Mouse (Mus musculus) lung, postnatal 0 days (tissue): Measurements from ENCODE around the gene Ksr2. TPM values are rescaled to one million over a fixed set of nuclear protein-coding genes. Genes with fewer than 3 reads are reported as not detected.
"Not testable (repeated sequence)": the region's sequence is repeated elsewhere in the genome, so short reads cannot be mapped to it uniquely, and the experiment has no call there.

Experiments
- ATAC-seq: fragments of 200-750 bp; cut with Nextera tagmentation; 2 replicates; pipeline ENCODE4 v1.8.0; 2017; ENCODE audit warnings: moderate library complexity
- DNase-seq: peaks from one replicate; pipeline ENCODE4 v3.0.0-alpha.2; 2016; ENCODE audit warnings: low spot score
- H3K27ac ChIP-seq: fragments of 300-500 bp; sonication (generic); 2 replicates; pipeline ENCODE4 v1.5.1; 2014; ENCODE audit warnings: antibody characterized with exemption, mild to moderate bottlenecking, low read length, mixed read lengths
- H3K27me3 ChIP-seq: fragments of 300-500 bp; sonication (generic); replicated peaks from 2 replicates; pipeline ENCODE4 v1.6.1; 2014; ENCODE audit warnings: low read length, mixed read lengths; ENCODE audit not compliant: insufficient read depth
- H3K36me3 ChIP-seq: fragments of 300-500 bp; sonication (generic); 2 replicates; pipeline ENCODE4 v1.6.1; 2014; ENCODE audit warnings: low read length, mixed read lengths; ENCODE audit not compliant: insufficient read depth
- H3K4me1 ChIP-seq: fragments of 300-500 bp; sonication (generic); 2 replicates; pipeline ENCODE4 v1.6.1; 2014; ENCODE audit warnings: antibody characterized with exemption, low read depth, low read length, mixed read lengths; ENCODE audit not compliant: insufficient read depth
- H3K4me2 ChIP-seq: fragments of 300-500 bp; sonication (generic); replicated peaks from 2 replicates; pipeline ENCODE4 v1.6.1; 2014; ENCODE audit warnings: low read depth, mild to moderate bottlenecking, low read length, moderate library complexity, mixed read lengths
- H3K4me3 ChIP-seq: fragments of 300-500 bp; sonication (generic); 2 replicates; pipeline ENCODE4 v1.5.1; 2014; ENCODE audit warnings: low read depth, low read length
- H3K9ac ChIP-seq: fragments of 300-500 bp; sonication (generic); replicated peaks from 2 replicates; pipeline ENCODE4 v1.6.1; 2014; ENCODE audit warnings: low read depth, mild to moderate bottlenecking
- H3K9me3 ChIP-seq: fragments of 300-500 bp; sonication (generic); 2 replicates; pipeline ENCODE4 v1.6.1; 2016; ENCODE audit warnings: low read length, mixed read lengths
- CTCF ChIP-seq: IDR thresholded peaks from 2 replicates; pipeline ENCODE4 v1.5.1; 2016; ENCODE audit warnings: antibody characterized with exemption, mild to moderate bottlenecking
- EP300 ChIP-seq: IDR thresholded peaks from 2 replicates; pipeline ENCODE4 v1.6.1; 2016; ENCODE audit warnings: antibody characterized with exemption, mild to moderate bottlenecking, control low read depth
- WGBS: fragments of 180-500 bp; shearing (Covaris S2); extraction: QIAGEN DNeasy Blood & Tissue Kit; methylation state at CpG from one replicate; pipeline ENCODE4 v1.1.7; 2014; 5-methylcytosine and 5-hydroxymethylcytosine counted together
- polyA plus RNA-seq: library from polyadenylated mRNA; unstranded; fragments of >200 nt; fragmentation: Nextera tagmentation; extraction: Ambion mirVana; gene quantifications from 2 replicates; pipeline ENCODE4 v1.2.1, GENCODE M21; 2015

The Ksr2 gene
- polyA plus RNA-seq, 1 experiment from 2014 or later, result 0.08 TPM

- ATAC-seq, result no peak; the same call in 1 of the 2 replicates
- WGBS, result 39% methylated on average over 5 of the region's 5 CpGs
Measured at GRCm38 (mm10) chr5:117614331-117615024, 200.7 kb downstream of the Ksr2 start.

GRCm38 (mm10) chr5:117620292-117620691, 206.5 kb downstream of the Ksr2 start:
- Histone ChIP-seq H3K27me3 (no peaks in the 10 kb centered on the region), H3K27ac (no peak overlapping the region), H3K4me1 (no peaks in the 10 kb centered on the region), H3K9me3 (no peaks in the 10 kb centered on the region), H3K4me2 (no peak overlapping the region), H3K36me3 (no peaks in the 10 kb centered on the region), H3K9ac (no peak overlapping the region), H3K4me3 (no peak overlapping the region)
- TF ChIP-seq CTCF, result no peak
- no peak for TF ChIP-seq EP300
- 79% methylated on average over 4 of the region's 4 CpGs for WGBS
- DNase-seq (no peak), ATAC-seq (no peak)

More at GRCm38 (mm10) chr5:117614331-117615024, 200.7 kb downstream of the Ksr2 start:
- no peak overlapping the region for H3K4me2 ChIP-seq
- H3K4me1 ChIP-seq, result no peaks in the 10 kb centered on the region
- H3K9me3 ChIP-seq, result no peaks in the 10 kb centered on the region
- TF ChIP-seq CTCF, result peak; percentile 78
- TF ChIP-seq EP300, result no peak
- no peaks in the 10 kb centered on the region for H3K27me3 ChIP-seq
- no peak overlapping the region for H3K27ac ChIP-seq
- no peak overlapping the region for H3K4me3 ChIP-seq
- H3K36me3 ChIP-seq, result no peaks in the 10 kb centered on the region
- H3K9ac ChIP-seq, result no peak overlapping the region
- DNase-seq, result peak; percentile 83

GRCm38 (mm10) chr5:117622221-117622620, 208.4 kb downstream of the Ksr2 start:
- H3K4me1 ChIP-seq, result no peaks in the 10 kb centered on the region

GRCm38 (mm10) chr5:117623206-117623605, 209.4 kb downstream of the Ksr2 start:
- ATAC-seq, H3K27me3 ChIP-seq, H3K9ac ChIP-seq, H3K4me3 ChIP-seq, H3K4me2 ChIP-seq, DNase-seq, H3K36me3 ChIP-seq, H3K9me3 ChIP-seq, H3K27ac ChIP-seq, H3K4me1 ChIP-seq: not testable (repeated sequence)
- WGBS, result 80% methylated on average over 4 of the region's 4 CpGs

More at GRCm38 (mm10) chr5:117622221-117622620, 208.4 kb downstream of the Ksr2 start:
- Histone ChIP-seq H3K27me3 (no peaks in the 10 kb centered on the region), H3K9me3 (no peaks in the 10 kb centered on the region), H3K9ac (no peak overlapping the region), H3K4me3 (no peak overlapping the region), H3K4me2 (no peak overlapping the region), H3K36me3 (no peaks in the 10 kb centered on the region), H3K27ac (no peak overlapping the region)
- WGBS, result 78% methylated on average over 12 of the region's 12 CpGs
- ATAC-seq (no peak), DNase-seq (no peak)
- TF ChIP-seq EP300 (no peak), CTCF (no peak)

- DNase-seq (no peak), ATAC-seq (no peak)
- H3K9me3 ChIP-seq, result no peaks in the 10 kb centered on the region
- TF ChIP-seq EP300 (no peak), CTCF (no peak)
- WGBS, result 6% methylated on average over 4 of the region's 4 CpGs
- no peak overlapping the region for H3K27ac ChIP-seq
- no peak overlapping the region for H3K4me3 ChIP-seq
- H3K27me3 ChIP-seq, result no peaks in the 10 kb centered on the region
- no peaks in the 10 kb centered on the region for H3K36me3 ChIP-seq
- H3K4me2 ChIP-seq, result no peak overlapping the region
- no peak overlapping the region for H3K9ac ChIP-seq
- no peaks in the 10 kb centered on the region for H3K4me1 ChIP-seq
Measured at GRCm38 (mm10) chr5:117626907-117627306, 213.1 kb downstream of the Ksr2 start.

- Histone ChIP-seq H3K4me1 (no peaks in the 10 kb centered on the region), H3K9ac (no peak overlapping the region), H3K36me3 (no peaks in the 10 kb centered on the region), H3K4me3 (no peak overlapping the region), H3K9me3 (no peaks in the 10 kb centered on the region), H3K4me2 (no peak overlapping the region), H3K27ac (no peak overlapping the region), H3K27me3 (no peaks in the 10 kb centered on the region)
- DNase-seq, result peak; percentile 37
- peak; percentile 55 for TF ChIP-seq CTCF
- TF ChIP-seq EP300, result no peak
- no peak for ATAC-seq
- WGBS, result 46% methylated on average over 7 of the region's 7 CpGs
Measured at GRCm38 (mm10) chr5:117628351-117628750, 214.6 kb downstream of the Ksr2 start.

GRCm38 (mm10) chr5:117629570-117629969, 215.8 kb downstream of the Ksr2 start:
- H3K4me1 ChIP-seq, result no peaks in the 10 kb centered on the region
- no peaks in the 10 kb centered on the region for H3K9me3 ChIP-seq
- H3K27me3 ChIP-seq, result no peaks in the 10 kb centered on the region
- no peak overlapping the region for H3K4me3 ChIP-seq
- no peak overlapping the region for H3K9ac ChIP-seq
- 80% methylated on average over 14 of the region's 14 CpGs for WGBS
- H3K36me3 ChIP-seq, result no peaks in the 10 kb centered on the region
- H3K27ac ChIP-seq, result no peak overlapping the region
- no peak for ATAC-seq
- DNase-seq, result no peak
- TF ChIP-seq EP300 (no peak), CTCF (no peak)
- no peak overlapping the region for H3K4me2 ChIP-seq
